Mouse (Mus musculus) midbrain, embryonic 10.5 days (tissue): Measurements from ENCODE around the gene 2310050C09Rik. TPM values are rescaled to one million over a fixed set of nuclear protein-coding genes. Genes with fewer than 3 reads are reported as not detected.

Source experiments
- polyA plus RNA-seq: library from polyadenylated mRNA; unstranded; fragments of >200 nt; fragmentation: Nextera tagmentation; extraction: Ambion mirVana; gene quantifications from 2 replicates; pipeline ENCODE4 v1.2.1, GENCODE M21; 2016

The 2310050C09Rik gene
- polyA plus RNA-seq, 1 experiment from 2014 or later = not detected

Other genes with a start within 250 kb of the 2310050C09Rik start
- gene Lce6a, start 248.6 kb downstream of the 2310050C09Rik start, polyA plus RNA-seq = not detected in 2 replicates
- gene Lce1a1, start 221.9 kb downstream of the 2310050C09Rik start, polyA plus RNA-seq = not detected in 2 replicates
- gene Lce1b, start 213.3 kb downstream of the 2310050C09Rik start, polyA plus RNA-seq = not detected in 2 replicates
- gene Lce1a2, start 199.9 kb downstream of the 2310050C09Rik start, polyA plus RNA-seq = not detected in 2 replicates
- not detected in 2 replicates for gene Lce1c, start 191.0 kb downstream of the 2310050C09Rik start, polyA plus RNA-seq
- gene Lce1d, start 183.0 kb downstream of the 2310050C09Rik start, polyA plus RNA-seq = not detected in 2 replicates
- gene Lce1e, start 161.1 kb downstream of the 2310050C09Rik start, polyA plus RNA-seq = not detected in 2 replicates
- not detected in 2 replicates for gene Lce1f, start 149.9 kb downstream of the 2310050C09Rik start, polyA plus RNA-seq
- gene Gm38119, start 131.1 kb downstream of the 2310050C09Rik start, polyA plus RNA-seq = not detected in 2 replicates
- not detected in 2 replicates for gene Lce1g, start 117.9 kb downstream of the 2310050C09Rik start, polyA plus RNA-seq
- not detected in 2 replicates for gene Lce1h, start 105.2 kb downstream of the 2310050C09Rik start, polyA plus RNA-seq
- gene Lce1i, start 91.3 kb downstream of the 2310050C09Rik start, polyA plus RNA-seq = not detected in 2 replicates
- not detected in 2 replicates for gene Lce1j, start 79.7 kb downstream of the 2310050C09Rik start, polyA plus RNA-seq
- gene Lce1k, start 62.3 kb downstream of the 2310050C09Rik start, polyA plus RNA-seq = not detected in 2 replicates
- gene Kprp, start 43.0 kb downstream of the 2310050C09Rik start, polyA plus RNA-seq = not detected in 2 replicates
- not detected in 2 replicates for gene Lce1l, start 18.9 kb downstream of the 2310050C09Rik start, polyA plus RNA-seq
- not detected in 2 replicates for gene Lce3a, start 56.0 kb upstream of the 2310050C09Rik start, polyA plus RNA-seq
- gene Lce3b, start 62.8 kb upstream of the 2310050C09Rik start, polyA plus RNA-seq = not detected in 2 replicates
- gene Lce3c, start 74.3 kb upstream of the 2310050C09Rik start, polyA plus RNA-seq = not detected in 2 replicates
- not detected in 2 replicates for gene Lce3d, start 87.2 kb upstream of the 2310050C09Rik start, polyA plus RNA-seq
- gene Lce3e, start 96.8 kb upstream of the 2310050C09Rik start, polyA plus RNA-seq = not detected in 2 replicates
- gene Lce3f, start 122.0 kb upstream of the 2310050C09Rik start, polyA plus RNA-seq = not detected in 2 replicates
- 0.17 and 0.32 TPM in 2 replicates for gene Crct1, start 145.5 kb upstream of the 2310050C09Rik start, polyA plus RNA-seq
- not detected in 2 replicates for gene Lce1m, start 148.8 kb upstream of the 2310050C09Rik start, polyA plus RNA-seq
- not detected in 2 replicates for gene Gm4858, start 198.6 kb upstream of the 2310050C09Rik start, polyA plus RNA-seq